Mouse (Mus musculus): ENCODE results near the gene Lbh. TPM values are rescaled to one million over a fixed set of nuclear protein-coding genes. Genes with fewer than 3 reads are reported as not detected.

Gene Lbh
- polyA plus RNA-seq, 1 experiment from 2014 or later = 5.2 TPM

Other genes starting within 250 kb of the Lbh start
- gene Ypel5, start 81.9 kb upstream of the Lbh start, polyA plus RNA-seq (2015; fragmentation: Nextera tagmentation; extraction: Ambion mirVana) = 35.5 and 38.9 TPM in 2 replicates
- gene Lclat1, start 189.7 kb downstream of the Lbh start, polyA plus RNA-seq (2015; fragmentation: Nextera tagmentation; extraction: Ambion mirVana) = 24.2 and 25.0 TPM in 2 replicates